Mouse (Mus musculus): ENCODE results near the gene Tmem72.

Tmem72 gene

GRCm38 (mm10) chr6:116716666-116717065, at the start of gene Tmem72:
Gene Tmem72 (minus strand): TSS chr6:116716913.
- DNase-seq (ENCODE audit: low spot score in 2 of 2): no peak

- DNase-seq (ENCODE audit: low spot score in 2 of 2): no peak
These were observed 47.8 kb upstream of the Tmem72 start for GRCm38 (mm10) chr6:116764524-116764923.

GRCm38 (mm10) chr6:116762333-116762732, 45.6 kb upstream of the Tmem72 start:
- DNase-seq (ENCODE audit: low spot score in 2 of 2): no peak

- no peak for DNase-seq (ENCODE audit: low spot score in 2 of 2)
These were observed 43.5 kb upstream of the Tmem72 start for GRCm38 (mm10) chr6:116760181-116760580.

GRCm38 (mm10) chr6:116756364-116756763, 39.7 kb upstream of the Tmem72 start:
- DNase-seq (ENCODE audit: low spot score in 2 of 2): no peak

GRCm38 (mm10) chr6:116738046-116738445, 21.3 kb upstream of the Tmem72 start:
- no peak for DNase-seq (ENCODE audit: low spot score in 2 of 2)

GRCm38 (mm10) chr6:116735361-116735760, 18.6 kb upstream of the Tmem72 start:
- DNase-seq (ENCODE audit: low spot score in 2 of 2): no peak

- DNase-seq (ENCODE audit: low spot score in 2 of 2): no peak
These were observed 16.9 kb upstream of the Tmem72 start for GRCm38 (mm10) chr6:116733577-116733976.

- no peak for DNase-seq (ENCODE audit: low spot score in 2 of 2)
These were observed 7.9 kb upstream of the Tmem72 start for GRCm38 (mm10) chr6:116724489-116725160.

GRCm38 (mm10) chr6:116718920-116719319, 2.2 kb upstream of the Tmem72 start:
- no peak for DNase-seq (ENCODE audit: low spot score in 2 of 2)

GRCm38 (mm10) chr6:116718361-116718760, 1.6 kb upstream of the Tmem72 start:
- DNase-seq (ENCODE audit: low spot score in 2 of 2): no peak

GRCm38 (mm10) chr6:116717851-116718250, 1.1 kb upstream of the Tmem72 start:
- no peak for DNase-seq (ENCODE audit: low spot score in 2 of 2)

GRCm38 (mm10) chr6:116715166-116715565, 1.5 kb downstream of the Tmem72 start:
- DNase-seq (ENCODE audit: low spot score in 2 of 2): no peak

- no peak for DNase-seq (ENCODE audit: low spot score in 2 of 2)
These were observed 2.1 kb downstream of the Tmem72 start for GRCm38 (mm10) chr6:116714576-116714975.

GRCm38 (mm10) chr6:116713966-116714365, 2.7 kb downstream of the Tmem72 start:
- no peak for DNase-seq (ENCODE audit: low spot score in 2 of 2)

GRCm38 (mm10) chr6:116712503-116712902, 4.2 kb downstream of the Tmem72 start:
- no peak for DNase-seq (ENCODE audit: low spot score in 2 of 2)

- DNase-seq (ENCODE audit: low spot score in 2 of 2): no peak
These were observed 4.7 kb downstream of the Tmem72 start for GRCm38 (mm10) chr6:116712062-116712461.

- no peak for DNase-seq (ENCODE audit: low spot score in 2 of 2)
These were observed 12.4 kb downstream of the Tmem72 start for GRCm38 (mm10) chr6:116704320-116704719.

GRCm38 (mm10) chr6:116700821-116701220, 15.9 kb downstream of the Tmem72 start:
- no peak for DNase-seq (ENCODE audit: low spot score in 2 of 2)

- no peak for DNase-seq (ENCODE audit: low spot score in 2 of 2)
These were observed 18.8 kb downstream of the Tmem72 start for GRCm38 (mm10) chr6:116697896-116698425.

GRCm38 (mm10) chr6:116697413-116697812, 19.3 kb downstream of the Tmem72 start:
- DNase-seq (ENCODE audit: low spot score in 2 of 2): no peak

GRCm38 (mm10) chr6:116694346-116694745, 22.4 kb downstream of the Tmem72 start:
- no peak for DNase-seq (ENCODE audit: low spot score in 2 of 2)

GRCm38 (mm10) chr6:116693639-116694038, 23.1 kb downstream of the Tmem72 start:
- DNase-seq (ENCODE audit: low spot score in 2 of 2): no peak

- DNase-seq (ENCODE audit: low spot score in 2 of 2): peak in 1 of 2 experiments; percentile 52
These were observed 34.4 kb downstream of the Tmem72 start for GRCm38 (mm10) chr6:116682317-116682716.

Measured in urinary bladder, postnatal 36 days (tissue).